Mouse (Mus musculus) cerebellum, adult 2 months (tissue): ENCODE data around the gene Apol8.

Experiments
- CTCF ChIP-seq: fragments of 200-500 bp; IDR thresholded peaks from 2 replicates; pipeline ENCODE4 v1.5.1; 2011; ENCODE audit warnings: low read depth, mild to moderate bottlenecking, control low read depth, low read length, moderate library complexity, borderline replicate concordance; ENCODE audit not compliant: insufficient read depth
- POLR2A ChIP-seq: fragments of 200-500 bp; IDR thresholded peaks from 2 replicates; pipeline ENCODE4 v1.6.1; 2011; ENCODE audit warnings: low read length, control low read depth, borderline replicate concordance; ENCODE audit not compliant: insufficient read depth

GRCm38 (mm10) chr15:77794908-77795356 is 38.1 kb upstream of the Apol8 start:
- TF ChIP-seq CTCF (no peak), POLR2A (no peak)
